ENCODE assay signal across 8 mouse cellular contexts in genomic region chr11:84268068-84268467, GRCm38 (mm10).
DNase-seq lines count a peak whose midpoint lies in the region; ATAC-seq lines count a peak whose summit lies in the region.

No protein-coding gene starts in this region.

- no peak overlapping the region for H3K4me3 ChIP-seq in midbrain, embryonic 16.5 days (ENCODE audit: low read depth, low read length)

- no peak overlapping the region for H3K4me2 ChIP-seq in midbrain, embryonic 16.5 days (ENCODE audit: low read length)

- peaks cover 9% of the 10 kb centered on the region for H3K4me1 ChIP-seq in midbrain, embryonic 16.5 days (ENCODE audit: control insufficient read depth, insufficient read depth, low read length)

- H3K9me3 ChIP-seq in midbrain, embryonic 16.5 days (replicated peaks; ENCODE audit: control insufficient read depth, low read length, poor library complexity, severe bottlenecking), result no peaks in the 10 kb centered on the region

- no peaks in the 10 kb centered on the region for H3K27me3 ChIP-seq in midbrain, embryonic 16.5 days (ENCODE audit: control insufficient read depth, insufficient read depth, low read depth, low read length)

- H3K9ac ChIP-seq in midbrain, embryonic 16.5 days (ENCODE audit: low read depth, low read length), result no peak overlapping the region

- ATAC-seq in midbrain, embryonic 16.5 days, result no peak

- DNase-seq in cerebellum, postnatal 10 days, result peak; percentile 38 to 39
- no peak for DNase-seq in cerebellum, adult 8-10 months
- peak; percentile 15 for DNase-seq in right cerebral cortex, postnatal 14 days
- DNase-seq in right cerebral cortex, adult 18-20 months, result no peak
- DNase-seq in c-Kit-positive CD71-positive TER-119-positive erythroid progenitor cells, embryonic 14.5 days (ENCODE audit: low spot score), result peak; percentile 28
- DNase-seq in thymus, postnatal 25 days, result peak; percentile 41
- no peak for DNase-seq in cerebellum, adult 11 months

- peaks cover 16% of the 10 kb centered on the region; the same call in 1 of the 2 replicates for H3K36me3 ChIP-seq in midbrain, embryonic 16.5 days (ENCODE audit: control insufficient read depth, insufficient read depth, low read length)

- no peak overlapping the region for H3K27ac ChIP-seq in midbrain, embryonic 16.5 days (ENCODE audit: low read length)

Comparison
In these comparisons a context has a peak if more than half of its experiments do, and no peak if none do; other contexts are left out.
1. DNase-seq: peak in cerebellum, postnatal 10 days (2 of 2), right cerebral cortex, postnatal 14 days (single experiment), c-Kit-positive CD71-positive TER-119-positive erythroid progenitor cells, embryonic 14.5 days (single experiment) and thymus, postnatal 25 days (single experiment); none in cerebellum, adult 8-10 months (single experiment), right cerebral cortex, adult 18-20 months (single experiment) and cerebellum, adult 11 months (single experiment).